Comparison of ENCODE assay signal across 12 mouse cellular contexts in genomic region chr1:163305956-163306355, GRCm38 (mm10). TPM values are rescaled to one million over a fixed set of nuclear protein-coding genes. Genes with fewer than 3 reads are reported as not detected.
DNase-seq lines count a peak whose midpoint lies in the region; ATAC-seq and TF ChIP-seq lines count a peak whose summit lies in the region.
"Had no signal": no experiment of that assay in that cellular context is flagged by ENCODE, and none has a peak within 500 bp of the region (broad histone marks: within the 10 kb centered on the region; RNA-seq: fewer than 3 reads in every experiment).

No protein-coding gene starts in this region.

- no peak for ATAC-seq in hindbrain, postnatal 0 days
- no peak for ATAC-seq in hindbrain, embryonic 14.5 days (ENCODE audit: low FRiP score)
- no peak for ATAC-seq in embryonic facial prominence, embryonic 14.5 days (ENCODE audit: low read depth)

- no peak overlapping the region for H3K4me3 ChIP-seq in hindbrain, postnatal 0 days (ENCODE audit: low read length)
- H3K4me3 ChIP-seq in hindbrain, embryonic 14.5 days (replicated peaks; ENCODE audit: low read length), result no peak overlapping the region
- H3K4me3 ChIP-seq in embryonic facial prominence, embryonic 14.5 days (ENCODE audit: low read depth, low read length), result peak overlapping the region; percentile 86
- H3K4me3 ChIP-seq: forebrain, embryonic 12.5 days; stomach, embryonic 15.5 days had no signal

- DNase-seq in hindbrain, postnatal 0 days (ENCODE audit: low spot score), result no peak
- no peak for DNase-seq in hindbrain, embryonic 14.5 days (ENCODE audit: low spot score)
- peak; percentile 7 for DNase-seq in retina, embryonic 14.5 days (ENCODE audit: low spot score)
- DNase-seq in retina, postnatal 1 day, result no peak
- DNase-seq in embryonic facial prominence, embryonic 14.5 days (ENCODE audit: low spot score), result peak; percentile 58
- DNase-seq in right cerebral cortex, postnatal 25 days, result no peak
- DNase-seq in gastrocnemius, postnatal 25 days, result no peak
- DNase-seq: cerebellum, adult 9-11 months; kidney, adult 11 months; lung, postnatal 14 days had no signal

- peak; percentile 32; the same call in 1 of the 2 replicates for TF ChIP-seq CTCF in hindbrain, postnatal 0 days (IDR thresholded peaks at IDR 0.05; ENCODE audit: low read depth)

- no peaks in the 10 kb centered on the region for H3K9me3 ChIP-seq in hindbrain, postnatal 0 days (ENCODE audit: low read length)
- H3K9me3 ChIP-seq in hindbrain, embryonic 14.5 days (ENCODE audit: control insufficient read depth, low read length), result no peaks in the 10 kb centered on the region
- no peaks in the 10 kb centered on the region for H3K9me3 ChIP-seq in embryonic facial prominence, embryonic 14.5 days (ENCODE audit: control insufficient read depth, low read length)
- H3K9me3 ChIP-seq: forebrain, embryonic 12.5 days; stomach, embryonic 15.5 days had no signal

- WGBS in hindbrain, postnatal 0 days, result 38% methylated on average over 1 of the region's 1 CpGs
- WGBS in hindbrain, embryonic 14.5 days, result 39% methylated on average over 1 of the region's 1 CpGs
- WGBS in embryonic facial prominence, embryonic 14.5 days, result 36% methylated on average over 1 of the region's 1 CpGs

- H3K4me1 ChIP-seq in hindbrain, postnatal 0 days (ENCODE audit: insufficient read depth, low read length), result no peaks in the 10 kb centered on the region
- H3K4me1 ChIP-seq in hindbrain, embryonic 14.5 days (replicated peaks; ENCODE audit: control insufficient read depth, insufficient read depth, low read length), result no peaks in the 10 kb centered on the region
- peaks cover 35% of the 10 kb centered on the region for H3K4me1 ChIP-seq in embryonic facial prominence, embryonic 14.5 days (ENCODE audit: control insufficient read depth, insufficient read depth, low read length)

- H3K9ac ChIP-seq in hindbrain, postnatal 0 days (replicated peaks; ENCODE audit: low read length), result no peak overlapping the region
- no peak overlapping the region for H3K9ac ChIP-seq in hindbrain, embryonic 14.5 days
- H3K9ac ChIP-seq in embryonic facial prominence, embryonic 14.5 days (ENCODE audit: low read depth, low read length), result peak overlapping the region; percentile 100
- H3K9ac ChIP-seq: forebrain, embryonic 12.5 days; stomach, embryonic 15.5 days had no signal

- H3K4me2 ChIP-seq in hindbrain, postnatal 0 days (ENCODE audit: low read depth, low read length), result no peak overlapping the region
- H3K4me2 ChIP-seq in hindbrain, embryonic 14.5 days (replicated peaks), result no peak overlapping the region
- H3K4me2 ChIP-seq in embryonic facial prominence, embryonic 14.5 days (ENCODE audit: low read depth, low read length), result peak overlapping the region; percentile 58
- H3K4me2 ChIP-seq: forebrain, embryonic 12.5 days; stomach, embryonic 15.5 days had no signal

- no peaks in the 10 kb centered on the region for H3K36me3 ChIP-seq in hindbrain, postnatal 0 days (ENCODE audit: insufficient read depth, low read length)
- H3K36me3 ChIP-seq in hindbrain, embryonic 14.5 days (replicated peaks; ENCODE audit: control insufficient read depth, insufficient read depth), result no peaks in the 10 kb centered on the region
- peaks cover 44% of the 10 kb centered on the region for H3K36me3 ChIP-seq in embryonic facial prominence, embryonic 14.5 days (ENCODE audit: control insufficient read depth, insufficient read depth, low read length)
- H3K36me3 ChIP-seq: forebrain, embryonic 12.5 days; stomach, embryonic 15.5 days had no signal

- peaks cover 42% of the 10 kb centered on the region for H3K27me3 ChIP-seq in hindbrain, postnatal 0 days (ENCODE audit: insufficient read depth, low read length)
- peaks cover 71% of the 10 kb centered on the region for H3K27me3 ChIP-seq in hindbrain, embryonic 14.5 days (ENCODE audit: control insufficient read depth, insufficient read depth, low read length)
- no peaks in the 10 kb centered on the region; the same call in 1 of the 2 replicates for H3K27me3 ChIP-seq in embryonic facial prominence, embryonic 14.5 days (replicated peaks; ENCODE audit: control insufficient read depth, insufficient read depth, low read length)

- no peak overlapping the region for H3K27ac ChIP-seq in hindbrain, postnatal 0 days
- H3K27ac ChIP-seq in hindbrain, embryonic 14.5 days, result no peak overlapping the region
- peak overlapping the region; percentile 99 for H3K27ac ChIP-seq in embryonic facial prominence, embryonic 14.5 days (replicated peaks; ENCODE audit: low read depth, low read length)
- H3K27ac ChIP-seq: forebrain, embryonic 12.5 days; stomach, embryonic 15.5 days had no signal

RNA-seq across cellular contexts. Expression of gene Prrx1, which starts 7.6 kb away (rescaled TPM):
- total RNA-seq in hindbrain, postnatal 0 days (2014; rRNA removed), result 3.7 and 4.8 TPM in 2 replicates
- 4.4 and 4.9 TPM in 2 replicates for polyA plus RNA-seq in hindbrain, postnatal 0 days (2015; fragmentation: Nextera tagmentation; extraction: Ambion mirVana)
- 4.6 and 5.3 TPM in 2 replicates for polyA plus RNA-seq in hindbrain, embryonic 14.5 days (2014; fragmentation: Nextera tagmentation; extraction: Ambion mirVana)
- polyA plus RNA-seq in embryonic facial prominence, embryonic 14.5 days (2014; fragmentation: Nextera tagmentation; extraction: Ambion mirVana), result 100 and 105 TPM in 2 replicates
- total RNA-seq in gastrocnemius, postnatal 25 days (2021), result 10 to 100 TPM; 35.5 to 43.2 TPM

Comparison
In these comparisons a context has a peak if more than half of its experiments do, and no peak if none do; other contexts are left out.
1. DNase-seq: peak in retina, embryonic 14.5 days (single experiment) and embryonic facial prominence, embryonic 14.5 days (single experiment); none in hindbrain, postnatal 0 days (single experiment), hindbrain, embryonic 14.5 days (single experiment), retina, postnatal 1 day (single experiment), right cerebral cortex, postnatal 25 days (single experiment) and gastrocnemius, postnatal 25 days (single experiment).
2. RNA of gene Prrx1, which starts 7.6 kb away (polyA plus RNA-seq): 100 to 105 TPM in embryonic facial prominence, embryonic 14.5 days; 4.6 to 5.3 TPM in hindbrain, embryonic 14.5 days and 4.4 to 4.9 TPM in hindbrain, postnatal 0 days; every median in the first group is over 10 times any median in the second.